Mouse (Mus musculus) myocyte (in vitro differentiated cells): ENCODE data around the gene Gimd1. TPM values are rescaled to one million over a fixed set of nuclear protein-coding genes. Genes with fewer than 3 reads are reported as not detected.

Experiments used
- H3K27me3 ChIP-seq: one replicate; pipeline ENCODE4 v1.6.1; 2011; ENCODE audit not compliant: control insufficient read depth, insufficient read depth, insufficient read length
- H3K36me3 ChIP-seq: one replicate; pipeline ENCODE4 v1.6.1; 2011; ENCODE audit not compliant: control insufficient read depth, insufficient read depth
- H3K4me2 ChIP-seq: one replicate; pipeline ENCODE4 v1.6.1; 2011; ENCODE audit warnings: low read depth, control low read depth
- H3K4me3 ChIP-seq: one replicate; pipeline ENCODE4 v1.5.1; 2011; ENCODE audit warnings: mild to moderate bottlenecking, control low read depth, moderate library complexity
- H3K79me2 ChIP-seq: one replicate; pipeline ENCODE4 v1.6.1; 2011; ENCODE audit not compliant: control insufficient read depth, insufficient read depth
- H3ac ChIP-seq: one replicate; pipeline ENCODE4 v1.6.1; 2011; ENCODE audit not compliant: control insufficient read depth, insufficient read length
- CEBPB ChIP-seq: IDR thresholded peaks from 2 replicates; pipeline ENCODE4 v1.6.1; 2011; ENCODE audit warnings: mild to moderate bottlenecking, moderate library complexity; ENCODE audit not compliant: poor library complexity, insufficient read depth, severe bottlenecking
- E2F4 ChIP-seq: IDR thresholded peaks from one replicate; pipeline ENCODE4 v1.6.1; 2011; ENCODE audit warnings: mild to moderate bottlenecking, control low read depth, moderate library complexity; ENCODE audit not compliant: insufficient read depth
- MAX ChIP-seq: IDR thresholded peaks from one replicate; pipeline ENCODE4 v1.6.1; 2011; ENCODE audit warnings: low read depth, mild to moderate bottlenecking, control low read depth
- MYOD1 ChIP-seq, 3 experiments: IDR thresholded peaks; one replicate each; pipeline ENCODE4 v1.6.1; 2011; ENCODE audit warnings: control low read depth in 2 of 3, low read depth in 2 of 3, mild to moderate bottlenecking in 2 of 3, moderate library complexity in 1 of 3; ENCODE audit not compliant: insufficient read length in 2 of 3, control insufficient read depth in 1 of 3
- MYOG ChIP-seq, 3 experiments: IDR thresholded peaks; one replicate each; pipeline ENCODE4 v1.6.1; 2011; ENCODE audit warnings: control low read depth in 2 of 3, low read depth in 2 of 3, mild to moderate bottlenecking in 2 of 3; ENCODE audit not compliant: insufficient read length in 2 of 3, control insufficient read depth in 1 of 3, insufficient read depth in 1 of 3
- POLR2A ChIP-seq: IDR thresholded peaks from one replicate; pipeline ENCODE4 v1.6.1; 2011; ENCODE audit warnings: low read depth, mild to moderate bottlenecking, control low read depth, moderate library complexity; ENCODE audit not compliant: insufficient read length
- POLR2AphosphoS2 ChIP-seq: IDR thresholded peaks from one replicate; pipeline ENCODE4 v1.6.1; 2011; ENCODE audit warnings: low read depth, control low read depth; ENCODE audit not compliant: insufficient read length
- REST ChIP-seq: IDR thresholded peaks from one replicate; pipeline ENCODE4 v1.6.1; 2011; ENCODE audit warnings: mild to moderate bottlenecking, control low read depth, moderate library complexity; ENCODE audit not compliant: insufficient read depth, insufficient read length
- SRF ChIP-seq: IDR thresholded peaks from one replicate; pipeline ENCODE4 v1.6.1; 2011; ENCODE audit warnings: low read depth; ENCODE audit not compliant: control insufficient read depth, insufficient read length
- TCF12 ChIP-seq: IDR thresholded peaks from one replicate; pipeline ENCODE4 v1.6.1; 2011; ENCODE audit warnings: mild to moderate bottlenecking, control low read depth; ENCODE audit not compliant: poor library complexity, insufficient read depth, severe bottlenecking
- TCF3 ChIP-seq: IDR thresholded peaks from one replicate; pipeline ENCODE4 v1.6.1; 2011; ENCODE audit warnings: low read depth, control low read depth; ENCODE audit not compliant: insufficient read length
- USF1 ChIP-seq: IDR thresholded peaks from one replicate; pipeline ENCODE4 v1.6.1; 2011; ENCODE audit warnings: low read depth, mild to moderate bottlenecking, control low read depth, moderate library complexity
- polyA plus RNA-seq: library from polyadenylated mRNA; unstranded; fragments of >200 nt; fragmentation: generic; extraction: Trizol; gene quantifications from one replicate; pipeline ENCODE4 v1.2.1, GENCODE M21; 2012; ENCODE audit warnings: missing spikeins

Gimd1 gene
- polyA plus RNA-seq, 1 experiment = not detected

DNA sequence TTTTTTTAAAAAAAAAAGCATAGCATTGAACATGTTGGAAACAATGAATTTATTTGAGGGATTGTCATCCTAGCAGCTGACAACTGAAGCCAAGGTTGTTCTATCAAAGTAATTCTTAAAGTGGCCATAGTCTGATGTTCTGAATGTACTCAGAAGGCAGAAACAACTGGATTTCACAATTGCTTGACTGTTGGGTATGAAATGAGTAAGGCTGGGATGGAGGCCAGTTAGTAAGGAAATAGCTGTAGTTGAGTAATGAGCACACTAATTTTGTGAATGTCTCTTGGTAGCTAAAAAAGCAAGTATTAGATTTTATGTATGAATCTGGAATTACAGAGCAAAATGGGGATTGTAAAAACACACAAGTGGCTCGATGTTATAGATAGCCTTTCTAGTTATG lies 41.5 kb upstream of the Gimd1 start:
- no peak overlapping the region for H3K4me3 ChIP-seq
- TF ChIP-seq E2F4 = no peak
- no peak for TF ChIP-seq USF1
- no peak for TF ChIP-seq POLR2AphosphoS2
- TF ChIP-seq REST = no peak
- no peak for TF ChIP-seq SRF
- no peak for TF ChIP-seq CEBPB
- no peak for TF ChIP-seq MYOD1 (IDR thresholded peaks at IDR 0.05; ENCODE audit: control insufficient read depth in 1 of 3, insufficient read length in 2 of 3, low read depth in 2 of 3)
- no peak for TF ChIP-seq MAX
- no peak for TF ChIP-seq TCF12
- no peak for TF ChIP-seq POLR2A
- no peak for TF ChIP-seq TCF3
- no peak for TF ChIP-seq MYOG (IDR thresholded peaks at IDR 0.05; ENCODE audit: control insufficient read depth in 1 of 3, insufficient read depth in 1 of 3, insufficient read length in 2 of 3, low read depth in 2 of 3)

DNA sequence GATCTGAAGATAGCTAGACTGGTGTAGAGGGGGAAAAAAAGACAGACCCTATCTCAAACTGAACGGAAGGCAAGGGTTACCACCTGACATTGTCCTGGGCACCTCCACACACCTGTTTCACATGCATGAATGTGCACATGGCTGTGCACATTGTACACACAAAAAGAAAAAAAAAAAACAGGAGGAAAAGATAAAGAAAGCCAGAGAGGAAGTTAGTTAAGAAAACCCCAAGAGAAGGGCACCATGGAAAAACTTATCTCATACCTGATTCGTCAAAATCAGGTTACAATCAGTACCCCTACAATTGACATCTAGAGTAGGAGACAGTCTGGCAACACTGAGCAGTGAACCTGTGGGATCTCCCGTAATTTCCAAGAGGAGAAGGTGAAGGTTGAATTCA lies 39.6 kb upstream of the Gimd1 start:
- Histone ChIP-seq H3K27me3 (no peaks in the 10 kb centered on the region), H3K79me2 (no peaks in the 10 kb centered on the region), H3K4me2 (no peak overlapping the region), H3ac (no peak overlapping the region), H3K4me3 (no peak overlapping the region), H3K36me3 (no peaks in the 10 kb centered on the region)
- no peak for TF ChIP-seq USF1
- no peak for TF ChIP-seq POLR2A
- TF ChIP-seq MAX = no peak
- no peak for TF ChIP-seq MYOG (IDR thresholded peaks at IDR 0.05; ENCODE audit: control insufficient read depth in 1 of 3, insufficient read depth in 1 of 3, insufficient read length in 2 of 3, low read depth in 2 of 3)
- TF ChIP-seq POLR2AphosphoS2 = no peak
- TF ChIP-seq TCF3 = no peak
- no peak for TF ChIP-seq CEBPB
- no peak for TF ChIP-seq TCF12
- TF ChIP-seq SRF = no peak
- TF ChIP-seq MYOD1 (IDR thresholded peaks at IDR 0.05; ENCODE audit: control insufficient read depth in 1 of 3, insufficient read length in 2 of 3, low read depth in 2 of 3) = no peak
- no peak for TF ChIP-seq E2F4

More for the DNA sequence above, 41.5 kb upstream of the Gimd1 start:
- H3K79me2 ChIP-seq = no peaks in the 10 kb centered on the region
- H3K27me3 ChIP-seq = no peaks in the 10 kb centered on the region
- no peak overlapping the region for H3K4me2 ChIP-seq
- H3ac ChIP-seq = no peak overlapping the region
- H3K36me3 ChIP-seq = no peaks in the 10 kb centered on the region

DNA sequence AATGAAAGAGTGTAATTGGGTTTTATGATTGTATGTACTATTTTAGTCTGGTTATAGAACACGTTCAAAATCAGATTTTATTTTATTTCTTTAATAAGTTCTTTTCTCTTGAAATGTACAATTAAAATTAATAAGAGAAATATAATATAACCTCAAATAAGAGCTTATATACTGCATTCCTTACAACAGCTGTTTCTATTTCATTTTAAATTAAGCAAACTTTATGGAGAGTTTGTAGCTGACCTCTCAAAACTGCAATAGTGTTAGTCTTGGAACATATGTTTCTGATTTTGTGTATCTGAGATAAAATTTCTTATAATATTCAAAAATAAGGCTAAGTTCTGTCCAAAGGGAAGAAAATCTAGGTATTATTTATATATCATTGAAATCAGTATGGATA lies 39.0 kb upstream of the Gimd1 start:
- Histone ChIP-seq H3K36me3 (no peaks in the 10 kb centered on the region), H3K4me2 (no peak overlapping the region), H3K27me3 (no peaks in the 10 kb centered on the region), H3K4me3 (no peak overlapping the region), H3ac (no peak overlapping the region), H3K79me2 (no peaks in the 10 kb centered on the region)
- no peak for TF ChIP-seq SRF
- no peak for TF ChIP-seq E2F4
- no peak for TF ChIP-seq TCF3

GRCm38 (mm10) chr3:132628741-132629140 lies 879 bp upstream of the Gimd1 start:
- H3K4me3 ChIP-seq = no peak overlapping the region
- no peak overlapping the region for H3K4me2 ChIP-seq
- no peak overlapping the region for H3ac ChIP-seq
- no peaks in the 10 kb centered on the region for H3K36me3 ChIP-seq
- TF ChIP-seq SRF (no peak), MYOG (IDR thresholded peaks at IDR 0.05; ENCODE audit: control insufficient read depth in 1 of 3, insufficient read depth in 1 of 3, insufficient read length in 2 of 3, low read depth in 2 of 3) (no peak), TCF12 (no peak), E2F4 (no peak), MYOD1 (IDR thresholded peaks at IDR 0.05; ENCODE audit: control insufficient read depth in 1 of 3, insufficient read length in 2 of 3, low read depth in 2 of 3) (no peak), POLR2A (no peak), CEBPB (no peak), MAX (no peak), REST (no peak), USF1 (no peak), TCF3 (no peak), POLR2AphosphoS2 (no peak)
- H3K79me2 ChIP-seq = no peaks in the 10 kb centered on the region
- no peaks in the 10 kb centered on the region for H3K27me3 ChIP-seq

DNA sequence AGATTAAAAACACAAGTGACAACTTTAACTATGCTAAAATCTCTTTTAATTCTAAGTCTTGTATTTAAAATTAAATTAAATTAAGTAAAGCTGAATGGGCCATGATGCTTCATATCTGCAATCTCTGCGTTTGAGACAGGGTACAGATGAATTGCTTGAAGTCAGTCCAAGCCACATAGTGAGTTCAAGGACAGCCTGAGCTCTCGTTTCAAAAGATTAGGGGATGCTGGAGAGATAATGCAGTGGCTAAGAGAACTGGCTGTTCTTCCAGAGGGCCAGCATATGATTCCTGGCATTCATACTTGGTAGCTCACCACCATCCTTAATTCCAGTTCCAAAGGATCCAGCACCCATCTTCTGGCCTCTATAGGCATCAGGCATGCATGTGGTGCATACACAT lies 3.6 kb downstream of the Gimd1 start:
- Histone ChIP-seq H3K79me2 (no peaks in the 10 kb centered on the region), H3K36me3 (no peaks in the 10 kb centered on the region), H3K27me3 (no peaks in the 10 kb centered on the region), H3ac (no peak overlapping the region), H3K4me2 (no peak overlapping the region), H3K4me3 (no peak overlapping the region)
- no peak for TF ChIP-seq POLR2A
- no peak for TF ChIP-seq MYOG (IDR thresholded peaks at IDR 0.05; ENCODE audit: control insufficient read depth in 1 of 3, insufficient read depth in 1 of 3, insufficient read length in 2 of 3, low read depth in 2 of 3)
- TF ChIP-seq USF1 = no peak
- no peak for TF ChIP-seq MAX
- TF ChIP-seq REST = no peak
- TF ChIP-seq CEBPB = no peak
- TF ChIP-seq MYOD1 (IDR thresholded peaks at IDR 0.05; ENCODE audit: control insufficient read depth in 1 of 3, insufficient read length in 2 of 3, low read depth in 2 of 3) = no peak
- no peak for TF ChIP-seq TCF3
- no peak for TF ChIP-seq E2F4
- TF ChIP-seq SRF = no peak
- no peak for TF ChIP-seq TCF12
- TF ChIP-seq POLR2AphosphoS2 = no peak
